Comparison of ENCODE assay signal across 11 mouse cellular contexts in the genomic region with DNA sequence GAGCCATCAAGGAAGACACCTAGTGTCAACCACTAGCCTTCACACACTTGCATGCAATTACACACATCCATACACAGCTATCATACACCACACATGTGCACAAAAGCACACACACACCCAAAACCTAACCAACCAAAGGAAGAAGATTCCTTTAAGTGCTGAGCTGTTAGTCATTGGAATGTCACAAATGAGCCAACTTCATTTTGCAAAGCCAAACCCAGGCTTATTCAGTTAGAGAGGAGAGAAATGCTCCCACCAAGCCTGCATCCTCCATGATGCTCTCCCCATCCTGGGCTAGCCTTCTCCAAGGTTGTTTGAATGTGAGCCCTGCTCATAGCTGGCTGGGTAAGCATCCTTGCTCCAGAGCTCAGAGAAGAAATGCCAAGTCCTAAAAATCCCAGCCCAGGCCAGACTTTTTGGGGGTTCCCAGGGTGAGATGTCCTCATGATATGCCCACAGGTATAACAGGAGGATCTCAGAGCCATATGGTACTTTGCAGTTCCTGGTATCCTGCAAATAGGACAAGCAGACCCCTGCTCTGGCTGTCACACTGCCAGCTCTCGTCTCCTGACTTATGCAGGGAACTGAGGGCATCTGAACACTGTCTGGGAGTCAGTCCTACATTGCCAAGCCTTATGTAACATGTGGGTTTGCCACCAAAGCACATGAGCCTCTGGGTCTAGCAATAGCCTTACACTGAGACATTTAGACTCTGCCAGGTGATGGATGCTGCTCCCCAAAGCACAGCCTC.
"Had no signal": no experiment of that assay in that cellular context is flagged by ENCODE, and none has a peak within 500 bp of the region (broad histone marks: within the 10 kb centered on the region; RNA-seq: fewer than 3 reads in every experiment).

No protein-coding gene starts in this region.

- ATAC-seq: liver, postnatal 0 days; lung, postnatal 0 days; midbrain, embryonic 13.5 days; midbrain, embryonic 15.5 days had no signal

- DNase-seq: liver, postnatal 0 days; lung, adult 2 months; lung, postnatal 14 days; lung, postnatal 36 days; right cerebral cortex, postnatal 14 days; thymus, adult 18-20 months; thymus, postnatal 25 days; thymus, postnatal 4 days had no signal
